Mouse (Mus musculus) layer of hippocampus, adult 6 months (tissue): ENCODE measurements around the gene Ifnb1. TPM values are rescaled to one million over a fixed set of nuclear protein-coding genes. Genes with fewer than 3 reads are reported as not detected.

Source experiments
- long read RNA-seq, 2 experiments: library from polyadenylated mRNA; unstranded; transcript quantifications; one replicate each; pipeline ENCODE4 v2.0.0; 2019 to 2020
- polyA plus RNA-seq: library from polyadenylated mRNA; unstranded; fragments of <200 nt; fragmentation: Nextera tagmentation; gene quantifications from 2 replicates; pipeline ENCODE4 v1.2.3, GENCODE M21; 2021

Gene Ifnb1
- not detected in 2 replicates for polyA plus RNA-seq
- long read RNA-seq, experiment 1: 0 reads
- long read RNA-seq, experiment 2: 0 reads

GRCm38 (mm10) chr4:88522674-88523073 is at the start of gene Ifnb1:
TSS of gene Ifnb1 (minus strand) at chr4:88522774.

GRCm38 (mm10) chr4:88571698-88572097 is 49.1 kb upstream of the Ifnb1 start, which contains the start of gene Ifna14:
TSS of gene Ifna14 (minus strand) at chr4:88571798.

GRCm38 (mm10) chr4:88558145-88558544 is 35.6 kb upstream of the Ifnb1 start, which contains the start of gene Ifna15:
TSS of gene Ifna15 (minus strand) at chr4:88558245.

Other genes starting within 250 kb of the Ifnb1 start
- gene Hacd4, start 83.8 kb downstream of the Ifnb1 start, polyA plus RNA-seq: 1.9 and 2.1 TPM in 2 replicates
- gene Ifna15, start 35.5 kb upstream of the Ifnb1 start, polyA plus RNA-seq: not detected in 2 replicates
- gene Ifna14, start 49.0 kb upstream of the Ifnb1 start, polyA plus RNA-seq: not detected in 2 replicates
- not detected in 2 replicates for gene Ifna9, start 69.6 kb upstream of the Ifnb1 start, polyA plus RNA-seq
- not detected in 2 replicates for gene Ifna12, start 80.6 kb upstream of the Ifnb1 start, polyA plus RNA-seq
- not detected in 2 replicates for gene C87499, start 111.6 kb upstream of the Ifnb1 start, polyA plus RNA-seq
- gene Ifna13, start 121.7 kb upstream of the Ifnb1 start, polyA plus RNA-seq: not detected in 2 replicates
- gene Ifna16, start 154.2 kb upstream of the Ifnb1 start, polyA plus RNA-seq: not detected in 2 replicates
- not detected in 2 replicates for gene Ifna2, start 161.1 kb upstream of the Ifnb1 start, polyA plus RNA-seq
- gene Ifnab, start 168.6 kb upstream of the Ifnb1 start, polyA plus RNA-seq: not detected in 2 replicates
- gene Gm26566, start 199.0 kb upstream of the Ifnb1 start, polyA plus RNA-seq: 1.8 and 2.6 TPM in 2 replicates
- 60.6 and 82.7 TPM in 2 replicates for gene Klhl9, start 199.7 kb upstream of the Ifnb1 start, polyA plus RNA-seq
- gene Gm13271, start 232.1 kb upstream of the Ifnb1 start, polyA plus RNA-seq: not detected in 2 replicates
- gene Gm13283, start 237.3 kb upstream of the Ifnb1 start, polyA plus RNA-seq: not detected in 2 replicates